Mouse (Mus musculus): ENCODE measurements around the gene Tyk2.

Gene Tyk2

GRCm38 (mm10) chr9:21149077-21149653 lies 18.1 kb upstream of the Tyk2 start:
- no peak for DNase-seq (ENCODE audit: low spot score)

- no peak for DNase-seq (ENCODE audit: low spot score)
Observed at GRCm38 (mm10) chr9:21148427-21148826, 17.4 kb upstream of the Tyk2 start.

- DNase-seq (ENCODE audit: low spot score) = peak; percentile 54
Observed at GRCm38 (mm10) chr9:21146722-21147121, 15.7 kb upstream of the Tyk2 start.

GRCm38 (mm10) chr9:21145431-21145830 lies 14.4 kb upstream of the Tyk2 start:
- DNase-seq (ENCODE audit: low spot score) = no peak

- no peak for DNase-seq (ENCODE audit: low spot score)
Observed at GRCm38 (mm10) chr9:21144361-21144760, 13.3 kb upstream of the Tyk2 start.

- no peak for DNase-seq (ENCODE audit: low spot score)
Observed at GRCm38 (mm10) chr9:21141922-21142321, 10.9 kb upstream of the Tyk2 start.

DNA sequence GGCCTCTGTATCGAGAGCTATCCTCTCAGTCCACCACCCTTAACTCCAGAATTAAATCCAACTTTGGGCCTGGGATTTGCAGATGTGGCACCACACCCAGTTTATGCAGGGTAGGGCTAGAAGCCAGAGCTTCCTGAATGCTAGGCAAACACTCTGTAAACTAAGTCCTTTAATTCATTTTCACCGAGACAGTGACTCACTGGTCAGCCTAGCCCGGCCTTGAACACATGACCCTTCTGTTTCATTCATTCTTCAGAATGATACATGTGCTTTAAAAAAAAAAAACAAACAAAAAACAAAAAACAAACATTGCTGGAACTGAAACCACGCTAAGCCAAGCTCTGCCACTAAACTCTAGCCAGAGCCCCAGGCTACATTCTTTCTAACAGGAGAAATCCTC lies 7.3 kb upstream of the Tyk2 start:
- DNase-seq (ENCODE audit: low spot score) = no peak

- DNase-seq (ENCODE audit: low spot score) = peak; percentile 75
Observed at GRCm38 (mm10) chr9:21137229-21137628, 6.2 kb upstream of the Tyk2 start.

GRCm38 (mm10) chr9:21136401-21136800 lies 5.4 kb upstream of the Tyk2 start:
- DNase-seq (ENCODE audit: low spot score) = no peak

DNA sequence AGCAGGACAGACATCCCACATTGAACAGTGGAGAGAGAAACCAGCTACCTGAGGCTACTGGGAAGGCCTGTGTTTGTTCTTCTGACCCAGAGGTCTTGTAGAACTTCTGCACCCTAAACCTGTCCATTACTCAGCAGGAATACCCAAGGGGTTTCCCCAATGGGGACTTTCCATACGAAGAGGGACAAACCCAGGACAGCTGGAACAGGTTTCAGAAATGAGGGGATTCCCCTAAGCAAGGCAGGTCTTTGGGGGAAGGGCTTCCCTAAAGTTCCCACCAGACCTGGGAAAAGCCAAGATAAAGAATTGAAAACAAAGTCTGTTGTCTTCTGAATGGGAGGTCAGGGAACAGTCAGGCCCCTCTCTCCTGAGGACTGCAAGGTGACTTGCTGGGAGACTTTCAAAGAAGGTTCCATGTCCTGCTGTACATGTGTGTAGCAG lies 4.9 kb upstream of the Tyk2 start:
- no peak for DNase-seq (ENCODE audit: low spot score)

DNA sequence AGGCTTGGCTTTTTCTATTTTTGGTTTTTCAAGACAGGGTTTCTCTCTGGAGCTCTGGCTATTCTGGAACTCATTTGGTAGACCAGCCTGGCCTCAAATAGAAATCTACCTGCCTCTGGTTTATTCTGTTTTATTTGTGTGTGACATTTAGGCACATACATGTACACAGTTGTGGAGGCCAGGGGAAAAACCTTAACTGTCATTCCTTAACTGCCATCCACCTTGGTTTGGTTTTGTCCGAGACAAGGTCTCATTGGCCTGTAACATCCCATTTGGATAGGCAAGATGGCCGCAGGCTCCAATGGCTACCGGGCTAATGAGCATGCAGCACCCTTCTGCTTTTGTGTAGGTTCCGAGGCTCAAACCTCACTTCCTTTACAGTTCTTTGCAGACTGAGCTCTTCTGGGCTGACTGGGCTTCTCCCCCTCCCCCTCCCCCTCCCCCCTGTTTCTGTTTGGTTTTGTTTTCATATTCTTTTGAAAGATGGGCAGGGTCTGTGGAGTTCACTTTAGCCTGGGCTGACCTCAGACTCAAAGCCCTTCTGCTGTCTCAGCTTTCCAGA lies 4.4 kb upstream of the Tyk2 start:
- DNase-seq (ENCODE audit: low spot score) = no peak

DNA sequence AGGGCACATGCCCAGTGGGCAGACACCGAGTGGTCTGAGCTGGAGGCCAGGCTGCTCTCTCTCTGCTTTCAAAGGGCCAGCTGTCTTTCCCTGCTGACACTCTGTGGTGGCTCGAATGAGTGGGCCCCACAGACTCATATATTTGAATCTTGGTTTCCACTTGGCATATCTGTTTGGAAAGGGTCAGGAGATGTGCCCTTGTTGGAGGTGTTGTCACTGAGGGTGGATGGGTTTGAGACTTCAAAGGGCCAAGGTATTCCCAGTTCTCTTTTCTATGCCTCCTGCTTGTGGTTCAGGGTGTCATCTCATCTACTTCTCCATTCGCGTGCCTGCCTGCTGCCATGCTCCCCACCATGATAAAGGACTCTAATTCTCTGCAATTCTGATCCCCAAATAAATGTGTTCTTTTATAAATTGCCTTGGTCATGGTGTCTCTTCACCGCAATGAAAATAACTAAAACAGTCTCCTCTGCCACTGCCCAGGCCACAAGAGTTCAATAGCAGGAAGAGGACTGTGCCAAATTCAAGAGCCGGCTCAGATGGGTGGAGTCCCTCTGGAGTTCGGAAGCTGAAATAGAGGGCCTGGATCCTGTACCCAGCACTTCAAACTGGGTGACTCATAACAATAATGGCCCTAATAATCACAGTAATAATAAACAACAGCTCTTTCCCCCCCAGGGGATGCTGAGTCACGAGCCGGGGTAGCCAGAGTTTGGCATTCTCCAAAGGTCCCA lies 3.7 kb upstream of the Tyk2 start:
- DNase-seq (ENCODE audit: low spot score) = no peak

- no peak for DNase-seq (ENCODE audit: low spot score)
Observed at GRCm38 (mm10) chr9:21133064-21133707, 2.1 kb upstream of the Tyk2 start.

DNA sequence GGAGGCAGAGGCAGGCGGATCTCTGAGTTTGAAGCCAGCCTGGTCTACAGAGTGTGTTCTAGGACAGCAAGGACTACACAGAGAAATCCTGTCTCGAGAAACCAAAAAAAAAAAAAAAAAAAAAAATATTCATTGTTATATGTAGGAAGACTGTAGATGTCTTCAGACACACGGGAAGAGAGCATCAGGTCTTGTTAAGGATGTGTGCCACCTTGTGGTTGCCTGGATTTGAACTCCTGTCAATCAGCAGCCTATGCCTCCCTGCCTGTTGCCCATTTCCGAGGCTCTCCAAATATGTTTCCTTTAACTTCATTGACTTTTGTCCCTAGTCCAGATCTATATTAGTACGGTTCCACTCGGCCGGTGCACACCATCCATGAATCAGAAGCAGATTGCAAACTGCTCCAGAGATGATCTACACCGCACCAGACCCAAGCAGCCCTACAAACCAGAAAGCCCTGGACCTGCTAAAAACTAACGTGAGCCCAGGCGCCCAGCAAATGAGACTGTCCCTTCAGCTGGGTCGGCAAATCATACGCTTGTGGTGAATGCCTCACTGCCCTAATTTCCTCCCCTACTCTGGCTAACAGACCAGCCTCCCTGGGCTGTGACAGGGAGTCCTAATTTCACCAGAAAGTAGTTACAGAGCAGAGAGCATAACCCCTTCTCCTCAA lies 1.2 kb upstream of the Tyk2 start:
- DNase-seq (ENCODE audit: low spot score) = no peak

GRCm38 (mm10) chr9:21126259-21126627 lies 4.8 kb downstream of the Tyk2 start:
- DNase-seq (ENCODE audit: low spot score) = no peak

- DNase-seq (ENCODE audit: low spot score) = no peak
Observed at GRCm38 (mm10) chr9:21125502-21126258, 5.4 kb downstream of the Tyk2 start.

DNA sequence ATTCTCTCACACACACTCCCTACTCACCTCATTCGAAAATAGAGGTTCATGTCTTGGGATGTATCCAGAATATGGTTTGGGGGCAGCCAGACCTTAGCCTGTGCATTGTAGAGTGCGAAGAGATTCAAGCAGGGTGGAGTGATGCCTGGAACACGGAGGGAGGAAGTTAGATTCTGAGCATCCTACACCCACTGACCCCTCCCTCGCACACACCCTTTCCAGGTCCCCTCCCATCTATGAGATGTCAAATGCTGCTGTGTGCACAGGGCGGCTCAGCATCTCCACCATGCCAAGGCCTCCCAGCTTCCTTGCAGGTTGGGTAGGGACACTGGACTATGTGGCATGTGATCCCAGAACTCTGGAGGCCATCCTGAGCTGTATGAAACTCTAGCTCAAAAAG lies 6.2 kb downstream of the Tyk2 start:
- no peak for DNase-seq (ENCODE audit: low spot score)

DNA sequence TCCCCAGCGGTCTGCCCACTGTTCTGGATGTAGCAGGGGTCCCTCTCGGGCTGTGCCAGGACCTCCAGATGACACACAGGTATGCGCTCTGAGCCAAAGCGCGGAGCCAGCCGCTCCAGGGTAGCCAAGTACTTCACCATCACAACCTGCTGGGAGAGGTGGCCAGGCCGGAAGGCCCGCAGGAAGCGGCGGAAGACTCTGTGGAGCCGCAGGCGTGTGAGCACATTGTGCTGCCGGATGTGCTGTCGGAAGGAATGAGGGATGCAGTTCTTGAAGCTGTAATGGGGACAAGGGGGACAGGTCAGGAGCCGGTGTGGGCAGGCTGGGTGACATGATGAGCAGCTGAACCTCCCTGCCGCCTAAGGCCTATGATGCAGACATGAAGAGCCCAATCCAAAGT lies 9.6 kb downstream of the Tyk2 start:
- DNase-seq (ENCODE audit: low spot score) = no peak

DNA sequence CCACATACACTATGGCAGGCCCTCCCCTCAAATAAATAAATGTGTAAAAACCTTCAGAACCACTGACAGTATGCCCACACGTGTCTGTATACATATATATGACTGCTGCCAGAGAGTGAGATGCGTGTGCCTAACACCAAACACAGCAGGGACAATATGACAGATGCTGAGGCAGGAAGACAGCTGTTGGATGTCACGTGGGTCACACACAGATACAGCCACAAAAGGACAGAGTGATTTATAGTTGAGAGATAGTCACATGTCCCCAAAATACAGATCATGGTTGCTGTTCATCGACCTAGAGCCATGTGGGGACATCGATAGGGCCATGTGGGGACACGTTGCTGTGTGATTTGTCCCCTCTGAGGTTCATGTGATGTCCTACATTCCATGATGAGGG lies 14.0 kb downstream of the Tyk2 start:
- no peak for DNase-seq (ENCODE audit: low spot score)

GRCm38 (mm10) chr9:21115105-21115504 lies 15.9 kb downstream of the Tyk2 start:
- DNase-seq (ENCODE audit: low spot score) = no peak

GRCm38 (mm10) chr9:21114190-21114589 lies 16.9 kb downstream of the Tyk2 start:
- DNase-seq (ENCODE audit: low spot score) = no peak

- no peak for DNase-seq (ENCODE audit: low spot score)
Observed at GRCm38 (mm10) chr9:21113751-21114150, 17.3 kb downstream of the Tyk2 start.
